Mouse (Mus musculus) cerebellum, adult 11-12 months (tissue): ENCODE results near the gene Pqlc3.
"Not testable (repeated sequence)": the region's sequence is repeated elsewhere in the genome, so short reads cannot be mapped to it uniquely, and the experiment has no call there.

ENCODE experiments used
- DNase-seq: peaks from one replicate; pipeline ENCODE4 v3.0.0; 2022

Pqlc3 gene

DNA sequence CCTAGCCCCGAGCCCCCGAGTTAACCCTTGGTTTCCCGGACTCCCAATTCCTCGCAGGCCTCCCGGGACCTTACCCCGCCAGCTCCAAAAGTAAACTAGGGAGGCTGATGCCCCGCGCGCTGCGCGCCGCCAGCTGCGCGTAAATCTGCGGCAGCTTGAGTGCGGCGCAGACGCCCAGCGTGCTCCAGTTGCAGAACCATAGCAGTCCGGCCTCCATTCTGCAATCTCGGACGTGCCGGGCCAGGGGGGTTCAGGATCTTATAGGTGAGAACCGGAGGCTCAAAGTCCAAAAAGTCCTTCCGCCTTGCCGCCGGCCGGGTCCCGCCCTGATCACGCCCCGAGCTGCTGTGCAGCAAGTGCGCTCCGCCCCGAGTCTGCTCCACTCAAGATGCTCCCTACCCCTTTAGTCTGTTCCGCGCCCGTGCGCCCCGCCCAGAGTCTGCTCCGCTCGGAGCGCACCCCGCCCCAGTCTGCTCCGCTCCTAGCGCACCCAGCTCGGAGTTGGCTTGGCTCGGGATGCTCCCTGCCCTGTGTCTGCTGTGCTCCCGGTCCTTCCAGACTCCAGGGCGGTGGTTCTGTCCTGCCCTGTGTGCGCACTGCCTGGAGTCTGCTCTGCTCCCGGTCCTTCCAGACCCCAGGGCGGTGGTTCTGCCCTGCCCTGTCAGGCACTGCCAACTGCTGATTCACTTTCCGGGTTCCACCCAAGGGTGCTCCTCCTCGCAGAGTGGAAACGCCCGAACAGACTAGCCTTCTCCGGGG lies at the start of gene Pqlc3:
Gene Pqlc3 (minus strand): TSS at position 670 of the 759 bp plus-strand sequence.
- peak; percentile 28 for DNase-seq

DNA sequence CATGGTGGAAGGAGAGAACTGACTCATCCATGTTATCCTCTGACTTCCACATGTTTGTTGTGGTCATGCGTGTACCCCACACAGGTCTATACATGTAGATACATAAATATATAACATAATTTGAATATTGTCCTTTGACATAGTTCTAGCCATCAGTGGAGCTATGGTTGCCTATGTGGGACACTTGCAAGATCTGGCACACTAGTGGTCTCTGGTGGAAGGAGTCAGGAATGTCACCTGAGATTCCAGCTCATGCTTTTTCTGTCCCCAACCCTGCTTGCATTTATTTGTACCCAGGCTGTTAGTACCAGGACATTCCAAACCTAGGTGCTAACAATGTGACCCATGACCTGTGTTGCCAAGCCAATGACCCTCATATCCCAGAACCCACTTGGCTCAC lies 49.6 kb upstream of the Pqlc3 start:
- no peak for DNase-seq

DNA sequence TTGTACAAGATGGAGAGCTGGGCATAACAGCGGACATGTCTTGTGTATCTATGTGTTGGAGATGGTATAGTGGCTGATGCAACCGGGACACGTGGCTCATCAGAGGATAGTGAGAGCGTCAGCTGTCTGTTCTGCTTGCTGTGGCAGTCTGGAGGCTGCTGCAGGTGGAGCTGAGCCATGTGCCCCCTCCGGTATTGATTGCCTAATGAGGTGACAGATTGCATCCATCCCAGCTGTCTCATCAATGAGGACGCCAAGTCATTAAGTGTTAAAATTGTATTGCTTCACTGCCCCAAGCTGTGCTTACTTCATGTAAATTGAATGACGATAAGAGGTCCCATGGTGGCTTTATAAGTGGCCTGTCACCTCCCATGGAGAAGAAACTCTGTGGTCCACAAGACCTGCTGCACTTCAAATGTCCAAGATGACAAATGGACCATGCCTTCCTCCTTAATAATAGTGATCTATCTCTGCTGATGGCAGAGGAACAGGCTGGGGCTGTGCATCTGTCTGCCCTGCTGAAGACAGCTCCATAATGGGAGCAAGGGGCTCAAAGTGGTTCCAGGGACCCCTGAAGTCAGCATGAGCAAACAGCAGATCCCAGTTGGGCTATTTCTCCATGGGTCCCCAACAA lies 48.9 kb upstream of the Pqlc3 start:
- DNase-seq: no peak

DNA sequence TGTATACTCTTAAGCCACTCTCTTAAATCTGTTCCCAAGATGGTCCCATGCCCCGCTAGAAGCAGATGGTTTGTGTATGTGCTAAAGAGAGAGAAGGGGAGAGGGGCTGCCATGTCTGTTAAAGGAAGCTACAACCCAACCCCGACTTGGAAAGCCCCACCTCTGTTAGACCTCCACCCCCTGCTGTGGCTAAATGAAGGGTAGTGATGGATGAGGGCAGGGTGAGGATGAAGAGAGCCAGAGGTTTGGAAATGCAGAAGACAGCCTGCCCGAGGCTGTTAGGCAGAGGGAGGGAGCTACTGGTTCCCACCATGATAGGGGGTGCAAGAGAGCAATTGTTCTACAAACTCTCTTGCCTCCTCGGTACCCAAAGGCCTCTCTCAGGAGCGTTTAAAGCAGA lies 43.1 kb upstream of the Pqlc3 start:
- no peak for DNase-seq

DNA sequence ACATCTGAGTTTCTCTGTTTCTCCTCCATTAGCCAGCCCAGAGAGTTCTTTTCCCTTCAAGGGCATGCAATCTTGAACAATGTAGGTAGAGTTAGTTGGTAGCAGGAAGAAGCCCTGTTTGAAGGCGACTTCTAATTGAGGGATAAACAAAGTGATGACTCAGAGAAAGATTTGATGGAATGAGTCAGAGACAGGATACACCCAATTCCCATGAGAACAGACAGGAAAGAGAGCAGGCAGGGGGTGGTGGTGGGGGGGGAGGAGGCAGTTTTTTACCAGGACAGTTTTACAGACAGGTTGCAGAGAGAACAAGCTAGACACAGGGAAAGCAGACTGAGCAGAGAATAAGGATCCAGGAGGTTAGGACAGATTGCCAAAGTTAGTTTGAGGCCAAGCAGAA lies 40.4 kb upstream of the Pqlc3 start:
- DNase-seq: no peak

DNA sequence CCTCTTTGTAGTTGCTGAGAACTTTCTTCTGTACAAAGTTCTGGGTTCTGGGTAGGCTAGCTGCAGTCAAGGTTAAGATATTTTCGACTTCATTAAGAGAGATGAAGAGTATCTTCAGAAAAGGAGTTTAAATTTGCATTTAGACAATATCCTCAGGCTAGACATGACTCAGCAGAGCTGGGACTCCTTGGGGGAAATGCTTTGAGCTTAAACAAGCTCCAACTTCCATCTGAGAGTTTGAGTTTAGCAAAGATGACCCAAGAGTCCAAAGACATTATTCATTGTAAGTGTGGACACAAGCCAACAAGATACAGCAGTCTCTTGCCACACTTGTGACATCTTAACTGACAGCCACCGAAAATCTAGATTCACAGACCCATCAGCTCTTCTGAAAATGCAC lies 39.2 kb upstream of the Pqlc3 start:
- DNase-seq: no peak

DNA sequence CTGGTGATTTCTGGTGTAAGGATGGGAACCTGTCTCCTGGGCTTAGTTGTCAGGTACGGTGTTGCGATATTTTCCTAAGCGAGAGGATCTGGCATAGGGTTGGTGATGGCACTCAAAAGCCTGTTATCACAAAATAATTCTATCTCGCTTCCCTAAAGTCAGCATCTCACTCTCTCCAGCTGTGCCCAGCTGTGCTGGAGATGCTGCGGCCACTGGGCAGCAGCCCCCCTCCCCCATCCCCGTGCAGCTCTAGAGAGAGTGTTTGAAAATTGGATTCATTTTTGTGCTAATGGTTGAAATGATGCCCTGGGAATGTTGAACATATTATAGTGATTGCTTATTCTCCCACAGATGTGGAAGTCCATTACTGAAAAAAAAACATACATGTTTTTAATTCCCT lies 38.0 kb upstream of the Pqlc3 start:
- DNase-seq: no peak

DNA sequence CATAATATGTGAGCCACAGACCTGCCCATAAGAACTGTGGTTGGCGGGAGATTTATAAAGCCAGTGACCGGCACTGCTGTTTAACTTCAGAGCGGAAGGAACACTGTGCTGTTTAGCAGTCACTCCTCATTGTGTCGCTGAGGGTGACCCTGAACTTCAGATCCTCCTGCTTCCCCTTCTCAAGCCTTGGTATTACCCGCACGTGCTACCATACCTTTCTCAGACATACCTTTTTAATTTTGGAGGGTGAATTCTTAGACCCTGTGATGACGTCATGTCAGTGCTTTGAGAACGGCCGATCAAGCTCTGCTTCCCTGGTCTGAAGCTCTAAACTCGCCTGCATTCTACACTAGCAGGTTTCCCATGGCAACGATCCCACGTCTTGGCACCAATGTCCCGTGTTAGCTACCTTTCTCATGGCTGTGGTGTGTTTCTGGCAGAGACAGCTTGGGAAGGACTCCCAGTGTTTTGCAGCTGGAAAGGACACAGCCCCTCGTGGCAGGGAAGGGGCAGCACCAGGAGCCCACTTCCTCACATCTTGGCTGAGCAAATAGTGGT lies 36.9 kb upstream of the Pqlc3 start:
- no peak for DNase-seq

DNA sequence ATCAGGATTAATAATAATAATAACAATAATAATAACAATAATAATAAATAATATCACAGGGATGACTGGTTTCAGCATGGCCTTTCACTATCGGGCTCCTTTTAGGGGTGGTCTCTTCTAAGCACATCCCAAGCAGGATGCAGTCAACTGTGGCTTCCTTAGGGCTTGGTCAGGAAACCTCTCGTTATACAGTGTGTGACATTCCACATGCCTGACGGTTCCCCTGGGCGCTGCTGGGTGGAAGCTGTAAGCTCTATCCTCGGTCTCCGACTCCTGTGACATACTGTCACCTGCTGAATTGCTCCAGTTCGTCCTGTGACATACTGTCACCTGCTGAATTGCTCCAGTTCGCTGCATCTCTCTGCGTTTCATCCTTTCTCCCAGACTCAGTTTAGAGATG lies 36.3 kb upstream of the Pqlc3 start:
- DNase-seq: no peak

DNA sequence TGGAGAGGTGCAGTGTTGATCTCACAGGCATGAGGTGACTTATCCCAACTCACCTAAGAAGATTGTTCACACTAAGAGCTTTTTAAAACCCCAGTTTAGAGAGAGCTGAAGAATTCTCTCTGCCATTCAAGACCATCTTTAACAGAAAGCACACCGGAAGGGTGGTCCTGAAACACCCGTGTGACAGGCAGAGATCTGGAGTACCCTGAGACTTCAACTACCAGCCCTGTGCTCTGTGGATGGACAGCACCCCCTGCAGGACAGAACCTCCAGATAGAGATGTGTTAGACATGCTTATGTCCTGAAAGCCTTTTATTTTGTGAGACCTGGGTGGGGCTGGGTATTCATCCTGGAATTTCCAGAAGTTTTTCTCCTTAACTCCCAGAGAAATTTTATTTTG lies 34.9 kb upstream of the Pqlc3 start:
- DNase-seq: no peak

DNA sequence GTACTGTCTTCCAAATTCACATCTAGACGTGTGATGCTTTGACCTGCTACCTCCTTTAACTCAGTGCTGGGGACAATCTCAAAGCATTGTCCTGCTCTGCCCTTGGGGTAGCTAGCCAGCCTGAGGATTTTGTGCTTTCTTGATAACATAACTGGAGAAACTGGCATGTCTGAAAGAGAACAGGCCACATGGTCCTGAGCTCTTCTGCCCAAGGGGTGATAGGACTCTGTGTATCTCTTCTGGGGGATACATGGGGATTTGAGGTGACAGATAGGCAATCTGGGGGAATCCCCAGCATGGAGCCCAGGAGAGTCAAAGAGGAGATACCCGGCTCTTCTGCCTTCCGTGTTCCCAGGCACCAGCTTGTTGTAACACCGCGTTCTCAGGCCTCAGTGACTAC lies 34.5 kb upstream of the Pqlc3 start:
- no peak for DNase-seq

DNA sequence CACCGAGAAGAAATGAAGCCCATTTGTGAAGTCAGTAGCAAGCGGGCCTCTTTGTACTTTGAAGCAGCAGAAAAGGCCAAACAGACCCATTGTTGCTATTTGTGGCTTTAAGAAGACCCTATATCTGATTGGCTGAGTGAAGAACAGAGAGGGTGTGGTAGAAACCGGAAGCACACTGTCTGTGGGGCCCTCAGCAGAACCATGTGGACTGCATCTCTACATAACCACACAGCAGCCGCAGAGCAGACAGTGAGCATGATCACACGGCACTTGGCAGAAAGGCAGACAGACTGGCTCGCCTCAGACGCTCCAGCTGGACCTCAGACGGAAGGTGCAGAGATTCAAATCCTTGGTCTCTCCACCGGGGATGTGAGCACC lies 33.2 kb upstream of the Pqlc3 start:
- no peak for DNase-seq

DNA sequence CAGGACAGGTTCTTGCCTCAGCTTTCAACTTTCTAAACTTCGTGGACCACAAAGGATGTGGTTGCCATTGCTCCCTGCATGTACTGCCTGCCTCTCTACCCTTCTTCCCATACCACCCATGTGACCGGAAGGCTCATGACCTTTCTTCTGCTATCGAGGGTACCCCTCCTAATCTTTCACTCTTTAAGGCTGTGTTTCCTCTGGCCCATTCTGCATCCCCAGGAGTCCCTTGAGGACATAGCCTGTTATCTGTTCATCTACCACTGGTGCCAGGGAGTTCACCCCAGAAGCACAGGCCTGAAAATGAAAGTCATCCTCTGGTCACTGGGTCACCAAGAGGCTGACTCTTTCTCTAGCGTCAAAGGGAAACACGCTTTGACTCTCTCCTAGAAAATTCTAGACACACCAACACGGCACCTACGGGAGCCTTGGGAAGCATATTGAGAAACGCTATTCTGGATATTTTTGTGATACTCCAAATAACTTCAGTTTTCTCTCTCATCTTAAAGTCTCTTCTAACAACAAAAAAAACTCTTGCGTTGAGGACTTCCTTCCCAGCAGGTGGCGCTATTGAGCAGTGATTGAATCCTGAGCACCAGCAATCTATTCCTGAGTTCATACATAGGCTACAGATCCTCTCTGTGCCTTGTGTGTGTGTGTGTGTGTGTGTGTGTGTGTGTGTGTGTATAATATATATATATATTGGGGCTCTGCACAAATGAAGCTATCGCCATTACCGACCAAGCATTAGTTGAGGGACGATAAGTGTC lies 32.7 kb upstream of the Pqlc3 start:
- DNase-seq: peak; percentile 36

DNA sequence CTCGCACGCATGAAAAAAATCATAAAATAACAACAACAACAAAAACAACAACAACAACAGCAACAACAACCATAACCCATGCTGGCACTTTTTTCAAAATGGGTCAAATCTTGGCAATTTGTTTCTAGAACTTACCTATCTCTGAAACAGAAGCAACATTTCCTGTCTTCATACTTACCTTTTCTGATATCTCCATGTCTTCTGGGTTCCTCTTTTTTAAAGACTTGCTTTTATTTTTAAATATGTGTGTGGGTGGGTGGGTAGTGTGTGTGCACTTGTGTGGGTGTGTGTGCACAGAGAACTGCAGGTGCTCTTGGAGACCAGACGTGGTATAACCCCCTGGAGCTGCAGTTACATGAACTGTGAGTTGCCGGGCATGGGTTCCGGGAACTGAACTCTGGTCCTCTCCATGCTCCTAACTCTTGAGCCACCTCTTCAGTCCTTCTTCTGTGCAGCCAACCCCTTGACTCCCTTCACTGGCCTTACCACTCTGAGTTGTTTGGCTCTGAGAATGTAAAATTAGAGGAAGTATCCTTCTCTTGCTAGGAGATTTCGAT lies 24.4 kb upstream of the Pqlc3 start:
- no peak for DNase-seq

DNA sequence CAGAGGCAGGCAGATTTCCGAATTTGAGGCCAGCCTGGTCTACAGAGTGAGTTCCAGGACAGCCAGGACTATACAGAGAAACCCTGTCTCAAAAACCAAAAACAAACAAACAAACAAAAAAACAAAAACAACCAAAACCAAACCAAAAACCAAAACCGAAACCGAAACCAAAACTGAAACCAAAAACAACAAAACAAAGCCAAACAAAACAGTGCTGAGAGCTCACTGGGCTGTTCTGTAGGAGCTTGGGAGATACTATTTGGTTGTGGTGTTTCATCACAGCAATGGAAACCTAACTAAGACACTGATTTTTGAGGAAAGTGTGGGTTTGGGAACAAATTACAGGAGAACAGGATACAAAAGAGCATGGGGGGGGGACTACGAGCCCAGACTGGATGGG lies 21.9 kb upstream of the Pqlc3 start:
- DNase-seq: no peak

DNA sequence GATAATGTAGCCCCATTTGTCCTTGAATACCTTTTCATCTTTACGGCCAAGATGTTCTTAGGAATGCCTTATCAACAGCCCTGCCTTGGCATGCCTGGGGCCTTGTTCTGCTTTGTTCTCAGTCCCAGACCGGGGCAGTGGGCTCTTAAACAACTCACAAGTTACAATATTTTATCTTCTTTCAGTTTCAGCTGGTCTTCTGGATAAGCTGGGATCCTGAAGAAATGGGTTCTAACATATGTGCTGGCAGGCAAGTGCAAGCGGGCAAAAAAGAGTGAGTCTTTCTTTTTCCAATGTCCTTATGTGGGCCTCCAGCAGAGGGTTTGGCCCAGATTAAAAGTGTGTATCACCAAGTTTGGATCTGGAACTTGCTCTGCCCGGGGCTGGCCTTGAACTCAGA lies 20.9 kb upstream of the Pqlc3 start:
- not testable (repeated sequence) for DNase-seq

DNA sequence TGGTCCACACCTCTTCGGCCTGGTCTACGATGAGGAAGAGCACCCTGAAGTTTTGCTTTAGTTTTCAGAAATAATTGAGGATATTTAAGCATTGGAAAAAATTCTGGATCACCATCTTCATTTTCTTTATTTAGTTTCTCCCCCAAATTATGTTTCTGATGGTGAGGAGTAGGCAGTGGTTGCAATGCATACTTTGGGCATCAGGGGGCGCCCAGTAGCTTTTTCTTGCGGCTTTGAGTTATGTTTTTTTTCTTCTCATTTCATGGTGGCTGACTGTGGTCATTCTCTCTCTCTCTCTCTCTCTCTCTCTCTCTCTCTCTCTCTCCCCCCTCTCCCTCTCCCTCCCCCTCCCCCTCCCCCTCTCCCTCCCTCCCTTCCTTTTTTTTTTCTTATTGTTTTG lies 18.3 kb upstream of the Pqlc3 start:
- DNase-seq: no peak

DNA sequence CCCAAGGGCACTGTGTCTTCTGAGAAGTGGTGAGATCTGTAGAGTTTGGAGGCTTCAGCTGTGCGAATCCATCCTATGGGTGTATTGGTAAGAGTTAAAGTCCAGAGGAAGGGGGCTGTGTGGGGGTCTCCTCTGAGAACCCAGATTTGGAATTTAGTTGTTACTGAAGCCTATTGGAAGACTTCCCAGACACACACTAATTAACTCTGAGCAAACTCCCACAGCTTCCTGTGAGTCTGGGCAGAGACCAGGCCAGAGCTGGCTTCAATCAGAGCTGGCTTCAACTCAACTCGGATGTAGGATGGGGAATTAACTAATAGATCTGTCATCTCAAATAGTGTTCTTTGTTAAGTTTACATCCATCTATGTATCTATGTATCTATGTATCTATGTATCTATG lies 15.5 kb upstream of the Pqlc3 start:
- DNase-seq: no peak

DNA sequence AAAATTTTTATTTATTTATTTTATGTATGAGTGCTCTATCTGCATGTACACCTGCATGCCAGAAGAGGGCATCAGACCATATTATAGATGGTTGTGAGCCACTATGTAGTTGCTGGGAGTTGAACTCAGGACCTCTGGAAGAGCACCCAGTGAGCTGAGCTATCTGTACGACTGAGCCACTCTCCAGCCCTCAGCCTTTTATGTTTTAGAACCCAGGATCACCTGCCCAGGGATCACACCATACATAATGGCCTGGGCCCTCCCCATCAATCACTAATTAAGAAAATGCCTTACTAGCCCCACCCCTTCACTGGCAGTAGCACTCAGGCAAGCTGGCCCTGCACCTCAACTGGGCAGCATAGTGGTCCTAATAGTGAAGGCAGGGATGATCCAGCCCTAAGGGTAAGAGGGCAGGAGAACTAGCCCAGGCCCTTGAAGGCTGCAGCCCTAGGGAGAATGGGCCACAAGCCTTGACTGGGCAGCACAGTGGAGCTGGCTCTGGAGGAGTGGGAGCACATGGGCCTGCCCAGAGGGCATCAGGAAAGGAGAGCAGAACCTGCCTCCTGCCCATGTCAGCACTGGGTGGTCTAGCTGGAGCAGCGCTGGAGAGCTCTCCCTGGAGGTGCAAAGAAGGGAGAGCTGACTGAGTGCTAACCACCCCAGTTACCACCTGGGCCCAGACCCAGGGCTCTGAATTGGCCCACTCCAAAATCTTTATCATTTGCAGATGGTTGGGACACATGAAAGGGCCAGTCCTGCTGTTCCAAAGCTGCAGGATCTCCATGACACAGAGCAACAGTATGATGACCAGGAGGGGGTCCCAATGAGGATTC lies 12.1 kb upstream of the Pqlc3 start:
- DNase-seq: no peak

DNA sequence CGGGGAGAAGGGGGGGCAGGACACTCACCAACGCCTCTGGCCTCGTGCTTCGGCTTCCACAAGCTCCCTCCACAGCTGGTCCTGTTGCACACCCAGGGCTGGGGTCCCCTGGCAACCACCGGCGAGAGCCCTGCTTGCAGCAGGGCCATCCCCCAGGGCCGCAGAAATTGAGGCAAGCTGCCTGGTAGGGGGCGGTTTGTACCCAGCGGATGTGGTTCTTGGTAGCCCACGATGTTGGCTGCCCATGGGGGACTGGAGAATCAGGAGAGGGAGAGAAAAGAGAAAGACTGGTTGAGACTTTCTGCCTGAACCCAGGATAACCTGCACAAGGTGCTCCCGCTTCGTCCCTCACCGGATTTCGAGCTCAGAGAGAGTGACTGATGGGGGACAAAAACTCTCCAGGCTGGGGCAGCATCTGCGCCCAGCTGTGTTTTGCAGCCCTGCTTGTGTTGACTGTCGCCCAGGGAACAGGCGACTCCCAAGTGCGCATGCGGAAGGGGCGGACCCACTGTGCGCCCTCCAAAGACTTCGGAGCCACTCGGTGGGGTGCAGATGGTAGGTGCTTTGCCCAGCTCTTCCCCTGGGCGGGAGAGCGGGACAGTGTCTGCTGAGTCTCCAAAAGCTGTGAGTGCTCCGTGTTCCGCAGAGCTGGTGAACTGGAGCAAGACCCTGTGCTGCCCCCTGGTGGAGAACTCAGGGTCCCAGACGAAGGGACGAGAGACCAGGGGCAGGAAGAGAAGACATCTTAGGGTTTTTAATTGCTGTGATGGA lies 11.1 kb upstream of the Pqlc3 start, which contains the start of gene 2410004P03Rik:
Gene 2410004P03Rik (minus strand): TSS at position 628 of the 771 bp plus-strand sequence.
- peak; percentile 29 for DNase-seq

DNA sequence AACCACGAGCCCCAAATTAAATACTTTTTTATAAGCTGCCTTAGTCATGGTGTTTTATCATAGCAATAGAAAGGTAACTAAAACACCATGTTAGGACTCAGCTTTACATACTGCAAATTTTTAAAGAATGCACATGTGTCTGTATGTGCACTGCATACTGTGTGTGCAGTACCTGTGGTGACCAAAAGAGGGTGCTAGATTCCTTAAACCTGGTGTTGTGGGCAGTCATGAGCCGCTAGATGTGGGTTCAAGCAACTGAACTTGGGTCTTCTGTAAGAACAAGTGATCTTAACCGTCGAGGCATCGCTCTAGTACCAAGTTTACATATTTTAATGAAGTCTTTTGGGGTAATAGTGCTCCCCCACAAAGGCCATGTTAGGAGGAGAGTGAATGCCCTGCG lies 9.3 kb upstream of the Pqlc3 start:
- no peak for DNase-seq

DNA sequence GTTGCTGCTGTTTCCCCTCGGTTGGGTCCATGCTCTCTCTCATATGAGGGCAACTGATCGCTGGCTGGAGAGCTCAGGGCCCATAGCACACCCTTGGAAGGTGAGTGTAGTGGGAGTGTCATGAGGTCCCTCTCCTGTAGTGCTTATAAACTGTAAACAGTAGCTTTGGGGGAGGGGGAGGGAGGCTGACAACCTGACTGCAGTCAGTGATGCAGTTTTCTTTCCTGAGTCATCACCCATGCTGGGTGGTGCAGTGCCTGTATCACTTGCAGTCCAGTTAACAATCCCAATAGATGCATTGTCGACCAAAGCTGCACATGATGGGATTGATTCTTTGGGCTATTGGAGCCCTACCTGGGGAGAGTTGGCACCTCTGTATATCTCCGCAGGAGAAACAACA lies 1.0 kb upstream of the Pqlc3 start:
- DNase-seq: no peak
